Mouse (Mus musculus) MEL (cell line): ENCODE data around the gene Stpg1. TPM values are rescaled to one million over a fixed set of nuclear protein-coding genes. Genes with fewer than 3 reads are reported as not detected.

Source experiments
- DNase-seq: peaks from one replicate; pipeline ENCODE4 v3.0.0; 2011; ENCODE audit warnings: low read depth, low spot score
- H3K27ac ChIP-seq: 2 replicates; pipeline ENCODE4 v1.5.1; 2012; ENCODE audit warnings: low read depth, mild to moderate bottlenecking, control low read depth, low read length, moderate library complexity; ENCODE audit not compliant: control insufficient read depth
- H3K27me3 ChIP-seq, 2 experiments: fragments of 150-350 bp in 1 of 2; sonication (generic) in 1 of 2; 2 replicates each; pipeline ENCODE4 v1.6.1; 2012; ENCODE audit warnings: low read length in 2 of 2, mild to moderate bottlenecking in 2 of 2, improper control_type of control experiment in 1 of 2, moderate library complexity in 1 of 2; ENCODE audit not compliant: insufficient read depth in 2 of 2, control insufficient read depth in 1 of 2
- H3K36me3 ChIP-seq, 2 experiments: 2 replicates each; pipeline ENCODE4 v1.6.1; 2012 to 2014; ENCODE audit warnings: low read length in 2 of 2, improper control_type of control experiment in 1 of 2, inconsistent platforms in 1 of 2, mild to moderate bottlenecking in 1 of 2; ENCODE audit not compliant: insufficient read depth in 2 of 2, control insufficient read depth in 1 of 2
- H3K4me1 ChIP-seq, 2 experiments: fragments of 150-350 bp in 1 of 2; sonication (generic) in 1 of 2; 2 replicates each; pipeline ENCODE4 v1.6.1; 2012; ENCODE audit warnings: low read length in 2 of 2, improper control_type of control experiment in 1 of 2, mild to moderate bottlenecking in 1 of 2; ENCODE audit not compliant: insufficient read depth in 2 of 2, control insufficient read depth in 1 of 2
- H3K4me3 ChIP-seq, 2 experiments: fragments of 150-350 bp in 1 of 2; sonication (generic) in 1 of 2; 2 replicates each; pipeline ENCODE4 v1.5.1; 2012; ENCODE audit warnings: low read depth in 2 of 2, low read length in 2 of 2, mild to moderate bottlenecking in 2 of 2, moderate library complexity in 2 of 2, control low read depth in 1 of 2, improper control_type of control experiment in 1 of 2; ENCODE audit not compliant: control insufficient read depth in 1 of 2, insufficient read depth in 1 of 2
- H3K79me2 ChIP-seq: 2 replicates; pipeline ENCODE4 v1.6.1; 2012; ENCODE audit warnings: mild to moderate bottlenecking, low read length, moderate library complexity; ENCODE audit not compliant: control insufficient read depth, poor library complexity, insufficient read depth
- H3K9ac ChIP-seq: 2 replicates; pipeline ENCODE4 v1.6.1; 2012; ENCODE audit warnings: low read depth, mild to moderate bottlenecking, control low read depth, low read length, moderate library complexity; ENCODE audit not compliant: control insufficient read depth, poor library complexity, severe bottlenecking
- H3K9me3 ChIP-seq: fragments of 150-350 bp; sonication (generic); replicated peaks from 2 replicates; pipeline ENCODE4 v1.6.1; 2012; ENCODE audit warnings: mild to moderate bottlenecking, low read length, improper control_type of control experiment, moderate library complexity; ENCODE audit not compliant: insufficient read depth
- CHD1 ChIP-seq: IDR thresholded peaks from 2 replicates; pipeline ENCODE4 v1.6.1; 2012; ENCODE audit warnings: low read depth, mild to moderate bottlenecking, inconsistent platforms, low read length, improper control_type of control experiment
- CHD2 ChIP-seq: IDR thresholded peaks from 2 replicates; pipeline ENCODE4 v1.6.1; 2011; ENCODE audit warnings: low read length, improper control_type of control experiment
- CTCF ChIP-seq, 3 experiments: IDR thresholded peaks in 2 of 3; conservative IDR thresholded peaks in 1 of 3; 2 replicates each; pipeline ENCODE4 v1.5.1; 2011 to 2012; ENCODE audit warnings: low read length in 3 of 3, low read depth in 2 of 3, mild to moderate bottlenecking in 2 of 3, improper control_type of control experiment in 1 of 3, inconsistent platforms in 1 of 3, mixed read lengths in 1 of 3, moderate library complexity in 1 of 3; ENCODE audit not compliant: control insufficient read depth in 1 of 3, insufficient read depth in 1 of 3, poor library complexity in 1 of 3, severe bottlenecking in 1 of 3
- E2F4 ChIP-seq: IDR thresholded peaks from 2 replicates; pipeline ENCODE4 v1.6.1; 2011; ENCODE audit warnings: low read depth, low read length, improper control_type of control experiment, borderline replicate concordance
- ETS1 ChIP-seq: IDR thresholded peaks from 2 replicates; pipeline ENCODE4 v1.6.1; 2012; ENCODE audit warnings: low read depth, mild to moderate bottlenecking, inconsistent platforms, low read length, improper control_type of control experiment, moderate library complexity
- JUND ChIP-seq: IDR thresholded peaks from 2 replicates; pipeline ENCODE4 v1.6.1; 2011; ENCODE audit warnings: low read depth, mild to moderate bottlenecking, improper control_type of control experiment, low read length
- MAFK ChIP-seq: IDR thresholded peaks from 2 replicates; pipeline ENCODE4 v1.6.1; 2011; ENCODE audit warnings: low read depth, mild to moderate bottlenecking, low read length, improper control_type of control experiment, borderline replicate concordance
- MEF2A ChIP-seq: IDR thresholded peaks from 2 replicates; pipeline ENCODE4 v1.6.1; 2014; ENCODE audit warnings: low read depth, mild to moderate bottlenecking, inconsistent platforms, low read length, improper control_type of control experiment; ENCODE audit not compliant: poor library complexity, insufficient replicate concordance, severe bottlenecking; ENCODE audit errors: extremely low read depth
- NRF1 ChIP-seq: IDR thresholded peaks from 2 replicates; pipeline ENCODE4 v1.6.1; 2014; ENCODE audit warnings: low read depth, mild to moderate bottlenecking, inconsistent platforms, low read length, improper control_type of control experiment, moderate library complexity; ENCODE audit not compliant: poor library complexity, insufficient read depth, severe bottlenecking
- POLR2A ChIP-seq, 2 experiments: IDR thresholded peaks; 2 replicates each; pipeline ENCODE4 v1.6.1; 2011 to 2012; ENCODE audit warnings: low read length in 2 of 2, mild to moderate bottlenecking in 2 of 2, control low read depth in 1 of 2, improper control_type of control experiment in 1 of 2, low read depth in 1 of 2, moderate library complexity in 1 of 2; ENCODE audit not compliant: control insufficient read depth in 1 of 2, insufficient read depth in 1 of 2, poor library complexity in 1 of 2
- POLR2AphosphoS5 ChIP-seq: IDR thresholded peaks from 2 replicates; pipeline ENCODE4 v1.6.1; 2012; ENCODE audit warnings: low read depth, borderline replicate concordance, mild to moderate bottlenecking, inconsistent platforms, low read length, moderate library complexity, mixed read lengths
- RAD21 ChIP-seq: IDR thresholded peaks from 2 replicates; pipeline ENCODE4 v1.6.1; 2011; ENCODE audit warnings: mild to moderate bottlenecking, low read depth, low read length, improper control_type of control experiment
- RCOR1 ChIP-seq: IDR thresholded peaks from 2 replicates; pipeline ENCODE4 v1.6.1; 2012; ENCODE audit warnings: low read depth, mild to moderate bottlenecking, inconsistent platforms, low read length, improper control_type of control experiment
- TAL1 ChIP-seq: IDR thresholded peaks from 2 replicates; pipeline ENCODE4 v1.6.1; 2012; ENCODE audit warnings: mild to moderate bottlenecking, inconsistent platforms, low read length, moderate library complexity, mixed read lengths
- TCF12 ChIP-seq: IDR thresholded peaks from 2 replicates; pipeline ENCODE4 v1.6.1; 2014; ENCODE audit warnings: low read depth, mild to moderate bottlenecking, inconsistent platforms, low read length, improper control_type of control experiment, moderate library complexity
- USF1 ChIP-seq: IDR thresholded peaks from 2 replicates; pipeline ENCODE4 v1.6.1; 2014; ENCODE audit warnings: low read depth, mild to moderate bottlenecking, inconsistent platforms, low read length, improper control_type of control experiment, moderate library complexity
- polyA plus RNA-seq, 2 experiments: library from polyadenylated mRNA; stranded (reverse) in 1 of 2; unstranded in 1 of 2; fragments of >175 nt in 1 of 2; fragments of >200 nt in 1 of 2; gene quantifications; 2 replicates each; pipeline versions ENCODE4 v1.2.1 to v1.2.4; 2012; ENCODE audit warnings: low replicate concordance in 2 of 2, low read depth in 1 of 2; ENCODE audit not compliant: insufficient read length in 2 of 2, insufficient read depth in 1 of 2, missing spikeins in 1 of 2
- total RNA-seq: library from RNA; depleted of rRNA; stranded (reverse); fragments of 300-350 nt; gene quantifications from 2 replicates; pipeline ENCODE4 v1.2.3, GENCODE M21; 2012

The Stpg1 gene
- total and polyA plus RNA-seq, 3 experiments: 0.21 TPM; not detected in 2

DNA sequence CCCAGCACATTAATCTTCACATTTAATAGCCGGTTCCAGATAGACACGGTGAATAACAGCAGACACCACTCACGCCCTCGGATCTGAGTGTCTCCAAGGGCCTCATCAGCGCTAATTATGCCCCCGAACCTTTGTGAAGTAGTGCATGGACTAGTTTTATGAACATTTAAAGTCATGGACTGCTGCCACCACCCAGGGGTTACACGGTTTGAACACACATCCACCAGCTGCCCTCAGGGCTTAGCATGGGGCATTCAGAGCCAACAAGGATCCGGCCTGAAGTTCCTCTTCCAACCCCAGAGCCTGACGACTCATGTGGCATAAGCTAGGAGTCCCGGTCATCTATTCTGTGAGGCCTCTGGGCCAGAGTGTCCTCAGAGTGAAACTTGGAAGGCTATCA, 9.5 kb upstream of the Stpg1 start:
- Histone ChIP-seq H3K9ac (no peak overlapping the region), H3K9me3 (no peaks in the 10 kb centered on the region), H3K27me3 (no peaks in the 10 kb centered on the region)
- no peak for TF ChIP-seq RCOR1
- TF ChIP-seq TAL1: no peak
- no peak for TF ChIP-seq RAD21
- no peak for TF ChIP-seq NRF1
- TF ChIP-seq E2F4: no peak
- TF ChIP-seq POLR2A (IDR thresholded peaks at IDR 0.05; ENCODE audit: control insufficient read depth in 1 of 2, insufficient read depth in 1 of 2, low read depth in 1 of 2, low read length in 2 of 2, poor library complexity in 1 of 2): no peak
- TF ChIP-seq, all 39 proteins: peak for 0
- Histone ChIP-seq H3K36me3 (peaks cover 0 to 6% of the 10 kb centered on the region in 2 experiments; a peak in 2 of 4 replicates), H3K79me2 (no peaks in the 10 kb centered on the region), H3K27ac (no peak overlapping the region), H3K4me1 (peaks cover 0 to 7% of the 10 kb centered on the region in 2 experiments; a peak in 1 of 4 replicates), H3K4me3 (no peak overlapping the region)
- no peak for DNase-seq

DNA sequence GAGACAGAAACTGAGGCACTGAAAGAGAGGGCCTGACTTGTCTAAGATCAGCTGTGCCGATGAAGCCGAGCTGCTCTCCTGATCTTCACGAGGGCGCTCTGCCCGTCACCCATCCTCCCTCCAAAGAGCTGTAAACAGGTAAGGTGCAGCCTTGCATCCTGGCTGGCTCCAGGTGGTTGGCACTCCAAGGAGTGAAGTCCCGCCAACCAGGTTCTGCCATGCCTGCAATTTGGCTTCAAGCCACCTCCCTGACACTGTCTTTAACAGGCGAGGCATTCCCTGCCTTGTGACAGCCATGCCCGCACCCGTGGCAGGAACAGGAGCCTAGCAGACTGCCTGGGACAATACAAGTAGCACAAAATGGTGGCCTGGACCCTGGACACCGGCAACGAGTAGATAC, 8.2 kb upstream of the Stpg1 start:
- peaks cover 0 to 3% of the 10 kb centered on the region in 2 experiments; a peak in 2 of 4 replicates for H3K36me3 ChIP-seq
- peaks cover 0 to 3% of the 10 kb centered on the region in 2 experiments; a peak in 1 of 4 replicates for H3K4me1 ChIP-seq
- H3K4me3 ChIP-seq: no peak overlapping the region
- H3K9me3 ChIP-seq: no peaks in the 10 kb centered on the region
- DNase-seq: no peak
- H3K27ac ChIP-seq: no peak overlapping the region
- TF ChIP-seq POLR2AphosphoS5 (no peak), USF1 (no peak), NRF1 (no peak), TCF12 (no peak), JUND (no peak), MAFK (no peak), CHD1 (no peak), CHD2 (no peak), CTCF (IDR thresholded peaks at IDR 0.05 in 2 of 3, conservative IDR thresholded peaks at IDR 0.05 in 1 of 3; ENCODE audit: control insufficient read depth in 1 of 3, insufficient read depth in 1 of 3, low read depth in 2 of 3, low read length in 3 of 3, poor library complexity in 1 of 3, severe bottlenecking in 1 of 3) (no peak), ETS1 (no peak), MEF2A (no peak)
- TF ChIP-seq, all 39 proteins: peak for 0
- Histone ChIP-seq H3K27me3 (no peaks in the 10 kb centered on the region), H3K9ac (no peak overlapping the region), H3K79me2 (no peaks in the 10 kb centered on the region)
